Mouse (Mus musculus) gastrocnemius, postnatal 25 days (tissue): ENCODE results near the gene Tbc1d14. TPM values are rescaled to one million over a fixed set of nuclear protein-coding genes. Genes with fewer than 3 reads are reported as not detected.

ENCODE experiments used
- DNase-seq: peaks from one replicate; pipeline ENCODE4 v3.0.0; 2022
- total RNA-seq, 2 experiments: library from RNA; stranded (reverse); gene quantifications; 1 replicate in 1 of 2; 2 replicates in 1 of 2; pipeline ENCODE4 v1.2.3; 2021

Tbc1d14 gene
- total RNA-seq, 2 experiments from 2014 or later: 12.6 to 13.5 TPM

DNA sequence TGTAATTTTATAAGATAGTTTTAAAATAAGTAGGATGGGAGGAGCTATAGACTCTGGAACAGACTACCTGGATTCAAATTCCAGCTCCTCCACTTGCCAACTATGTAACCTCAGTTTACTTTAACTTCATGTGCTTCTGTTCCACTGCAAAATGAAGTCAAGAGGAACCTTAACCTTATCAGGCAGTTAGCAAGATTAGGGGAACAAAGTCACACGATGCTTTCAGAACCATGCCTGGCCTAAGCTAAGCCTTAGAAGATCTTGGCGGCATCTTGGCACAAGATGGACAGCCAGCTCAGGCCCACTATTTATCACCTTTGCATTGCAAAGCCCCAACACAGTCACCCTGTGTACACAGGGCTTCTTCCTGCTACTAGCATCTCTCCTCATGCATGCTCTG, 14.1 kb downstream of the Tbc1d14 start:
- DNase-seq: no peak

DNA sequence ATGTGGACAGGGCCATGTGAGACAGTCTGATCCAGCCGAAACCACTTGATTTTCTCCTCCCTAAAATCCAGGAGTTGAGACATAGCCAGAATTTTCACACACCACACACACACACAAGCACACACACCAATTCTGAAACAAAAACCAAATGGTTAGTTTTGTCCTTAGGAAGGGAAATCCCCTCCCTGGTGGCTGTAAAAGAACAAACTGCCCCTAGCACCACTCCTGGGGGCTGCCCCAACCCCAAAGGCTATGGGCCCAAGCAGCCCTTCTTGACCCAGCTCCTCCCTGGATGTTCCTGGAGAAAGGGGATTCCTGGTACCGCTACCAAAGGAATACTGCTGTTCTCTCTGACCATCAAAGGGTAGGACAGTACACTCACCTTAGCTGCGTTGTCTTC, 16.6 kb downstream of the Tbc1d14 start:
- no peak for DNase-seq

DNA sequence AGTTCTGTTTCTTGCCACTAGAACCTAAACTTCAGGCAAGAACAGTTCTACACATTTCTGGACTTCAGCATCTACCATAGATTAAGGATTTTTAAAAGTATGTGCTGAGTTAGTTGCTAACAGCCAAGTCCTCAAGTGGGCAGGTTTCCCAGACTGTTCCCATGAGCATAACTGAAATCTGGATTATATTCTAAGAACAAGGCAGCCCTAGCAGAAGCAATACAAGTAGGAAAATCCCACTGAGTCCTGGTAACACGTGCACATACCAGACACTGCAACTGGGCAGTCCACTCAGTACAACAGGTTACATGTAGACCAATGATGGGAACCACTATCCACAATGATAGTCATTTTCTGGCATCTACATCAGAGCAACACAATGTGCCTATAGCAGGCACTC, 17.3 kb downstream of the Tbc1d14 start:
- DNase-seq: peak; percentile 43

DNA sequence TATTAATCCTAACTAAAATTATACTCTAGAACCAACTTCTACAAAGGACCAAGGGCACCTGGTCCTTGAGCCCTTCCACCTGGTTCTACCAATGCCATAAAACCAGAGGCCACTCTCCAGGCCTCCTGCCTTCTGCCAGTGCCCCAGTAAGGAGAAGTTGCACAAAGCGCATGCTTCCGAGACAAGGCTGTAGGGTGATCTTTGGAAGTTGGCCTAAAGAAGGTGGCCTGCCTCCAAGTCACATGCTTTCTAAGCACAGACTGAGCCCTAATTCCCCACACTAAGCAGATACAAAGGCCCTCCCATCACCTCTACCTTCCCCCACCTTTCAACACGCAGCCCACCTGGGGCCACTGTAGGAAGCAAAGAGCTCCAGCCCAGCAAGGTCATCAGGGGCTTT, 17.8 kb downstream of the Tbc1d14 start:
- DNase-seq: no peak

DNA sequence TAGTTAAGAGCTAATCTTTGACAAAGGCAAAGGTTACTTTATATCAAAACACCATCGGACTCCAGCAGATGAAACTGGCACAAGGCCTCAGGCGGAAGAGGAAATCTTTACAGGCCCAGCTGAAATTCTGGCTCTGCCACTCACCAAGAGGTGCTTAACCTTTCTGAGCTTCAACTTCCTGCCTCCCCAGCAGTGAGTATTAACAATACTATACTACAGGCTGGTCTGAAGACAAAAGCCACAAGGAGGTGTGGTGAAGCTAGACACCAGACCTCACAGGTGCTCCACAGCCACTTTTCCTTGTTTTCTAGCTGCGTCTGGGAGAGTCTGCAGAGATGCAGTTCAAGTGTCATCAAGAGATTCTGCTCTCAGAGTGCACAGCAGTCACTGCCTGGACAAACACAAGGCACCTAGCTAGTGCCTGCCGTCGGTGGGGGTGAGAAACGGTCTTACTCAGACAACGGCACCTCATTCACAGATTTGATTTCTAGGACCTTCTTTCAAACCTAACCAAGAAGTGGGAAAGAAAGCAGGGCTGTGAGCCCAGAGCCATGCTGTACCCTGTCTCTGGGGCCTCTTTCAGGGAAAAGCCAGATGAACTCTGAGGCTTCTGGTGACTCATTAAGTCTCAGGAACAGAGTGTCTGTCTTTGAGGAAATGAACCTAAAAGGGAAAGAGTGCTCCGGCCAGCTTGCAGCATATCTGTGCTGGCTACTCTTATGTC, 18.8 kb downstream of the Tbc1d14 start:
- no peak for DNase-seq

DNA sequence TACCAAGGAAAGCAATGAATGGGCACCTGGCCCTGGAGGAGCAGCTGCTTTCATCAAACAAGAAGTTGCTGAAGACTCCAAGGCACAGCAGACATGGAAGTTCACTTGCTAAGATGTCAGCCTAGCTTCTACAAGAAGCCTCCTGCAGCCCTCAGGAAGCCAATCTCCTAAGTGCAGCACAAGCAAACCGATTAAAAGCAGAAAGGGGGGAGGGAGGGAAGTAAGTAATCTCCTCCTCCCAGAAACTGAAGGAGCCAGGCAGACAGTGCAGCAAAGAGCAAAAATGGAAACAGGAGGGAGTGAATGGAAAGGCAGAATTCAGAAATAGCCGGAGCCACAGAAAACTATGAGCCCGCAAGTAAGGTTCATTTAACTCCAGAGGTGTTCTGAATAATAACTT, 19.7 kb downstream of the Tbc1d14 start:
- no peak for DNase-seq

DNA sequence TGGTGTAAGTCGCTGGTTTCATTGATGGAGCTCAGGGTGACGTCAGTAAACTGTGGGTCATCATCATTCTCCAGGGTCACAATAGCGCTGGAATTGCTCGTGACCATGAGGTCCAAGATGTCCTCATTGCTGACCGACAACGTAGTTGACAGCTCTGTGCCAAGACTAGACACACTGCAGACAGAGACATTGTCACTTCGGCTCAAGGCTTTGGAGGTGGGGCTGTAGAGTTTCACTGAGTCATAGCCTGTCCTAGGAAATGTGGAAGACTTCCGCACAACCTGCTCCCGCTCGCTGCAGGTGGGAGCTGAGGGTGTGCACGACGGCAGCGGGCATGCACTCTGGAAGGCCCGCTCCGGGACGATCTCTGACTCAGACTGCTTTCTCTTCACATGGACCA, 21.7 kb downstream of the Tbc1d14 start:
- DNase-seq: no peak

DNA sequence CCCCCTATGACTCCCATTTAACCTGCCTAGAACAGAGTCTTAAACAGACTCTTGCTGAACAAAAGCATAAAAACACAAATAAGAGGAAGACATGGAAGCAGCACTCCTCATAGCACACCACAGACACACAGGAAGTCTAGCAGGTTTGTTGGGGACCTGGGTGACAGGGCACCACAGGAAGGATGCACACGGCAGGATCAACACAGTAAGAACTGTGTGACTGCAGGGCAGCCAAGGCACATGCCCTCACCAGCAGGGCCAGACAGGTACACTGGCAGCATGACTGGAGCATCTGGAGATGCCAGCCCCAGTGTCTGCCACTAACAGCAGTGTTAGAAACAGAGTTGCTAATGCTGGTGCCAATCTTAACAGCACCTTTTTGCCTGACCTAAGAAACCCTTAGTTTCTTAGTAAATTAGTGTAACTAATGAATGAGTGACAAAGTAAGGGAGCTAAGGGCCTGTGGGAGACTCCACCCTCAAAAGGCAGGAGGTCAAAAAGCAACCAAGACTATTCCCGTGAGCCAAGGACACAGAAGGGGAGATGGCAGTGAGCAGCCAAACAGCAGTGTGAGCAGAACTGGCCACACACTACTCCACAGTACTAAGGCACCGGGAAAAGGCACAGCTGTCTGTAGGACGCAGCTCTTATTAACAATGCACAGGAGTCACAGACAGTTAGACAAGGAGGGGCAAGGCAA, 22.4 kb downstream of the Tbc1d14 start:
- DNase-seq: no peak

DNA sequence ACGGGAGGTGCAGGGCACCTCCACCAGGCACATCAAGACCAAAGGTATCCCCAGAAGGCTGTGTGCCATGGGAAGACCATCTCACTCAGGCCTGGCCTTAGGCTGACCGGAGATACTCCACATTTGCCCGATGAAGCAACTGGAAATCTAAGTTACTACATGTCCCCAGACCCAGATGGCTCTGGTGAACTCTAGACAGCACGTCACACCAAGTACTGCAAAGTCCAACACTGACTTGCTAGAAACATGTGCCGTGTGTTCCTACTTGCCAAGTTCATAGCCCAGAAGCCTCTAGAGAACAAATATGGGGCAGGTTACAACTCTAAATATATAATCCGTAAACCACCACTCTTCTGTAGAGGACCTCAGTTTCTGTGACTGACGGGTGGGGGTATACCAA, 23.0 kb downstream of the Tbc1d14 start:
- no peak for DNase-seq

DNA sequence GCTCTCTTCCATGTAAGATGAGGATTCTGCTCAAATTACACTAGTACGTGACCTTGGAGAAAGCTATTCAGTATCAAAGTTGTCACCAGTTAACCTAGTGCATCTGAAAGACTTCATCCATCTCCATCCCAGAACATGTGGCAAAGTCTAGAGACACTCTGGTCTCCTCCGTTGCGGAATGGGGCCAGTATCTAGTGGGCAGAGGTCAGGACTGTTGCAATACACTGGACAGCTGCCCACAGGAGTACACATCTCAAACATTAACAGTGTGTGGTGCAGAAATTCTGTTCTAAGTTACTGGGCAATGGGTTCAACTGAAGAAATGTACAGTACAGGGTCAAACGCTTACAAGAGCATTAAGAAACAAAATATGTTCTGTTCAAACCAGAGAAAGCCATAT, 25.0 kb downstream of the Tbc1d14 start:
- DNase-seq: no peak

DNA sequence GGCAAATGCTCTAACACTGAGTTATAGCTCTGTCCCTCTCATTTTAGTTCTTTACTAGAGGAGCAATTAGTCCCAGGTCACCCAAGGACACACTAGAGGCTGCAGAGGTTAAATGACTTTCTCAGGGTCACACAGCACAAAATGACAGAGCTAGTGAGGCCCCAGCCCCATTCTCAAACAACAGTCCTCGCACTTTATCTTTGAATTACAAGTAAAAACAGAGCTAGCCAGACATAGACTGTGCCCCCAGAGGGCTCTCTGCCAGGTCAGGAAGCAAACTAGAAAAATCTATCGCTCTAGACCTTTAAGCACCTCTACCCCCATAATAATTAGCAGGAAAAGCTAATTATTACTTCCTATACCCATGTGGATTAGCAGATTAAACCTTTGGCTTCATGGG, 25.4 kb downstream of the Tbc1d14 start:
- DNase-seq: no peak

DNA sequence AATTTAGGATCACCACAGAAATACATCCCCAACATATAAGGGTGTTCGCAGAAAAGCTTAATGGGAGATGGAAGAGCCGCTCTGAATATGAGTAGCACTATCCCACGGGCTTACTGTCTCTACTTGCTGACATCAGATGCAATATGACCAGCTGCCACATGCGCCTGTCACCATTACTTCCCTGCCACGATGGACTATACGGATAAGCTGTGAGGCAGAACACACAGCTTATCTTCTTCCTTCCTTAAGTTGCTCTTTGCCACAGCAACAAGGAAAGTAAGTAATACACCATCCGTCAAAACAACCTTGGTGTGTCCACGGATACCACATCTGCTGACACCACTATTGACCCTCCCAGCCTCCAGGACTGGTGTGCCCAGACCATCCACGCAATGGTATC, 28.5 kb downstream of the Tbc1d14 start:
- DNase-seq: no peak

DNA sequence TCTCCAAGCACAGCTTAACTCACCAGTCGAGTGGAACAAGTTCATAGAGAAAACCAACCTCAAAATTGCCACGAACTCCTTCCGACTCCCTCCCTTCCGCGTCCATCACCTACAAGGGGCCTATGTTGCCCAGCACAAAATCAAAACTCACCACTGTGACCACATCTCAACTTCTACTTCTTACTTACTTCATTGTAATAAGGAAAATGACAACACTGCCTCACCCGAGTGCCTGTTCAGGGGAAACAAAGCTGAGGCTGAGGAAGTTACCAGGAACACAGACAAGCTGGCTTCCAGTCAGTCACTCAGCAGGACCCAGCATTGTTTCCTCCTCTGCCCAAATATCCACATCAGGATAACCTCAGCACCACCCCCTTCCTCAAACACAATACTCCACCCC, 29.3 kb downstream of the Tbc1d14 start:
- no peak for DNase-seq

DNA sequence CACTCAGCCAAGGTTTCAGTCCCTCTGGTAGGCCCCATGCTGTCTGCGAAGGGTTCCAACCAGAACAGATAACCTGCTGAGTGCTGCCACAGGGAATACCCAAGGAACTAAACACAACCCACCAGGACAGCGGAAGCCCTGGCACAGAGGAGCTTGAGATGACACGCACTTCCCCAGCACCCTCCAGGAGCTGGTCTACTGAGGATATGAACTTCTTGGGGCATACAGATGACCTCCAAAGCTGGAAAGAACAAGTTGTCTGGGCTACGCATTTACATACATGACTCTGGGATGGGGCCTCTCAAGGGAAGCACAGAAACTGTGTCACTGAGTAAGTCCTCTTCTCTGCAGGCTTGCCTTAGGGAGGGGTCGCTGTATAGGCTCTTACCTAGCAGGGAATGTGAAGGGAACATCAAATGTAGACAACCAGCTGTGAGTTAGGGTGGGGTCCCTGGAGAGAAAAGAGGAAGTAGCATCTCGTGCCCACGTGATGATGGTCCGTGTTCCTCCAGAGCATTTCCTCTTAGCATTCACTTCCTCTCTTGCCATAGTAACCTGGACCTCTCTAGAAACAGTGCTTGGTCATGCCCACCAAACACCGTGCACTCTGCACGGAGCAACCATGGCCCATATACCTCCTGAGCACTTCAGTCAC, 30.2 kb downstream of the Tbc1d14 start:
- no peak for DNase-seq

DNA sequence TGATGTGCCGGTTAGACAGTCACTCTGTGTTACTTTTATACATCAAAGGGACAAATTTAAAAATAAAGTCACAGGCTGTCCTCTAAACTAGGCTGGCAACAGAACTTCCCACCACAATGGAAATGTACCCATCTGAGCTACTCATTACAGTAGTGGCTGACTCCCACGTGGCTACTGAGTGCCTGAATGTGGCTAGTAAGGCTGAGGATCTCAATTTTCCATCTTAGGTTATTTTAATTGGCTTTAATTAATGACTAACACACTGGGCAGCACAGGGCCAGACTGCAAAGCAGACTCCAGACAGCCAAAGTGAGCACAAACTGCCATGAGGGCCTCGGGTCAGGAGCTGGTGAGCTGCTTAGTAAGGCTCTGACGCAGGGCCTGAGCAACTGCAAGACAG, 31.6 kb downstream of the Tbc1d14 start:
- DNase-seq: no peak

DNA sequence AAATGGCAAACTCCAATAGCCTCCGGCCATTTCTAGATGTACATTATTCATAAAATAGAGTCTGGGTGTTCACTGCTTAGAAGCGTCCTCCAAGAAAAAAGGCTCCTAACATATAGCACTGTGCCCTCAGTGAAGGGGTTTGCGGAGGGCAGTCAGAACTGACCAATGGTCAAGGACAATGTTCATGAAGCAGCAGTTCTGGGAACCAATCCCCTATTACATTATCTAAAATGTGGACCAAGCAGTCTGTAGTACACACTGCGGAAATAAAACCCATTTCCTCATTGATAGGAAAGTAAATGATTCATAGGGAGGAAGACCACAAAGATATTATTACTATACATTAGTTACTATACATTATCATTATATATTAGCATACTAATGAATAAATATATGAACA, 32.6 kb downstream of the Tbc1d14 start:
- DNase-seq: no peak

DNA sequence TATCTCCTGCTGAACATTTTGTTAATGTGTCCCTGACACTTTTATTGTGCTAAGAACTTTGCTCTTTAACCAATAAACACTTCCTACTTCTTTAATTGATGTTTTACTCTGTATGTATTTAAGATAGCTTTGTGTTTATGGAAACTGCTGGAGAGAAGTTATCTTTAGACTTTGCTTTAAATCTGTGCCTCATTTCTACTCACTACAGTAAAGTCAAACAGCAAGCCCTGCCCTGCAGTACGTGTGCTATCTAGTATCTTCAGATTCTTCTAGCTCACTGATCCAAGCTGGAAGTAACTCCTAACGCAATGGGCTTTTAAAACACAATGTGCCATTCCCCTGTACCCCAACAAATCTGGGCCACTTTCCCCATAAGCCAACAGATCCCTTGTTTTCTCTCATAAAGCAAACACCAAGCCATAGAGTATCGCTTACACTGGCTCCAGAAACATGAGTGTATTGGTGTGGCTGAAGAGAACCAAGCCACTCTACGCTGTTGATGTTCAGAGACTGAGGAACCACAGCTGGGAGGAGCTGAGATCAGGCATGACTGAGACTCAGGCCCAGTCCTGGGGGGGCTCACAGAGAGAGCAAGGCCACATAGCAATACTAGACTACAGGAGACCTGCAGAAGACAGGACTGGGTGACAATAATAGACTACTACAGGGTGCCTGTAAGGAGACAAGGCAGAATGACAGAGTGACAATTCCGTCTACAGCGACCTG, 33.4 kb downstream of the Tbc1d14 start:
- no peak for DNase-seq

DNA sequence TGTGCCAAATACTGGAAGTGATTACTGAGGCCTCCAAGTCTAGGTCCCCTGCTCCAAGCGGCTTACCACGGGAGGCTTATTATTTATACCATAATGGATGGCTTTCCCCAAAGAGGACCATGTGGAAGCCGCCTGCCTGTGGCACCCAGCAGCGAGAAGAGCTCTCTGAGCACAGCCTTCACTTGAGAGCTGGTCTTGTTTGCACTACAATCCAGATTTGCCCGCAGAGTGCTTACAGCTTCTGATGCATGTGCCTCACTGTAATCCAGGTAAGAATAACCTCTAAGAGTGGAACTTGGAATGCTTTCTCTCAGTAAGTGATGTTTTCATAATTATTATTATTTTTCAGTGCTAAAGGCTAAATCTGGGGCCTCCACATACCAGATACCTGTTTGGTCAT, 34.0 kb downstream of the Tbc1d14 start:
- no peak for DNase-seq

DNA sequence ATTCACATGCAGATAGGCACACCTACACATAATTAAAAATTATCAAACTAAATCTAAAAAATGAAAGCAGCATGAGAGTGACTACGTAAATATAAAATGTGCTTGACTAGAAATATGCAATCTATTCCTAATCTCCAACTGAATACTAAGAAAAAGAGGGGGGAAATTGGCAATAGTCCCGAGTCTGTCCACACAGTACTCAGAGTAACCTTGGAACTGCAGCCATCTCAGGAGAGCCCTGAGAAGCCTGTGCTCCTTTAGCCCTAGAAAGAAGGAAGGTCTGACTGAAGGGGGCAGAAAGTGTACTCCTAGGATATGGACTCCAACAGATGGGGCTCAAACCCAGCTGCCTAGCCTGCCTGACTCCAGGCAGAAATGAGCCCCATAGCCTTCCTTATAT, 34.5 kb downstream of the Tbc1d14 start:
- no peak for DNase-seq

DNA sequence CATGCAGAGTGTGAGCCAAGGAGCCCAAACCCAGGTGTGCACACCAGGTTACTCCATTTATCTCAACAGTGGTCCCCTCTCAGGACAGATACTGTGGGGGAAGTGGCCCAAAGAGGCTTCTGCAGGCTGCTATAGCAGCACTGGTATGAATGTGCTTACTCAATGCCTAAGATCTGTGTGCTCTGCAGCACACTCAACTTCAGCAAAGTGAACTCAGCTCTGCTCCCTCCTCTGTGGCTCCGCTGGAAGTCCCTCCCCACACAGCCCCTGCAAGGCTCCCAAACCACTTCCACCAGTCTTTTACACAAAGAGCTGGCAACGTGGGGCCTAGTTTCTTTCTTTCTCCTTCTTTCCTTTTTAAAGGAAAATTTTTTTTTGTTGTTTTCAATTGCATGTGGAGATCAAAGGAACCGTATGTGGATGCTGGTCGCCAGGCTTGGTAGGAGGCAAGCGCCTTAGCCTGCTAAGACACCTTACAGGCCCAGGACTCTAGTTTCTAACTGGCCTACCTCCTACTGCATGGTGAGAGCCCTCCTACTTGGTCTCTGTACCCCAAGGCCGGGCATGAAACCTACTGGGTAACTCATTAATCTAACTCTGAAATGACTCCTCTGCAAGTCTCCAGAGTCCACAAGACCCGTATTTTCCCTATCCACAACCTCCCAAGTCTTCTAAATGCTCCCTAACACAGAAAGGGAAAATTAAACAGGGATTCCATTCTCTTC, 35.3 kb downstream of the Tbc1d14 start:
- DNase-seq: no peak

DNA sequence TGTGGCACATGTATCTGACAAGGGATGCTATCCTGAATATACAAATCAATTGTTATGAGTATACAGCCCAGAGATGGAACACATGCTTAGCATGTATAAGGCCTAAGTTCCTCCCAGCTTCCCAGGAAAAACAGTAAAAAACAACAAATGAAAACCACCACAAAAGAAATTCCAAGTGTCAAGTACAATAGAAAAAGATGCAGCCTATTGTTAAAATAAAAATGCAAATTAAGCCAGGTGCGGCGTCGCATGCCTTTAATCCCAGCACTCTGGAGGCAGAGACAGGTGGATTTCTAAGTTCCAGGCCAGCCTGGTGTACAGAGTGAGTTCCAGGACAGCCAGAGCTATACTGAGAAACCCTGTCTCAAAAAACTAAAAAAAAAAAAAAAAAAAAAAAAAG, 36.2 kb downstream of the Tbc1d14 start:
- no peak for DNase-seq

DNA sequence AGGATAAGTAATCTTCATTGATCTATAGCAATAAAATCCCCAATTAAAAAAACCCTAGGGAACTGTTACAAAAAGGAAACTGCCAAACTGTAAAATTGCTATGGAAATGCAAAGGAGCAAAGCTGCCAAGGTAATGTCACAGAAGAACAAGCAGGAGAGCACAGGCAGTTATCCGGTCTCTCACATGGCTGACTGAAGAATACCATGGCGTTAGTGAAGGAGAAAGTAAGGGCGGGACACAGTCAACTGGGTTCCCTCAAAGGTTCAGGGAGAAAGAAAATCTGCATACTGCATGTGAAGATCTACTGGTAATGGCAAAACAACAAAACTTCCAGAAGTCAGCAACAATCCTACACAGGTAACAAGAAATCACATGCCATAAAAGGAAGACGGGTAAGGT, 36.8 kb downstream of the Tbc1d14 start:
- DNase-seq: no peak
